Mouse (Mus musculus): ENCODE results near the gene Zdhhc14. TPM values are rescaled to one million over a fixed set of nuclear protein-coding genes. Genes with fewer than 3 reads are reported as not detected.

Gene Zdhhc14
- polyA plus RNA-seq, 1 experiment from 2014 or later, result 2.4 TPM

DNA sequence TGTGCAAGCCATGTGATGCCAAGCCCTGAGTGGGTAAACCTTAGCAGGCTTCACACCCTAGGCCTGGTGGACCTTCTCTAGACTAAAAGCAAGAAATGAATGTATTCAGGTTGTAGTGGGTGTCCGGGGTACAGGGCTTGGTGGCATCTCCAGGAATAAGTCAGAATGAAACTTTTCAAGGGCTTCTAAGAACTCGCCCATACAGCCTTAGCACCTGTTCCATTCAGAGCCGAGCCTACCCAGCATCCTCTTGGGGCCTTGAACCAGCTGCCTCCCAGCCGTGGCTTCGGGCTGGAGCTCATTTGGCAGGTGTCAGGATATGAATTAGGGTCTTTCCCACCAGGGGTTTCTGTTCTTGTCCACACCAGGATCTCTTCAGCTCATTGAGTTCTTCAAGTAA lies 263.7 kb downstream of the Zdhhc14 start:
- H3K36me3 ChIP-seq (ENCODE audit: poor library complexity, severe bottlenecking), result no peaks in the 10 kb centered on the region
- no peak overlapping the region for H3K9ac ChIP-seq
- no peak overlapping the region for H3K4me2 ChIP-seq
- no peak overlapping the region for H3K4me3 ChIP-seq
- 0 out of 2 replicates have a peak, but pooled peaks cover 9% of the 10 kb centered on the region for H3K27me3 ChIP-seq
- 75% methylated on average over 5 of the region's 5 CpGs for WGBS
- no peak overlapping the region for H3K27ac ChIP-seq
- no peak for ATAC-seq
- no peaks in the 10 kb centered on the region for H3K9me3 ChIP-seq (replicated peaks)
- peaks cover 8% of the 10 kb centered on the region for H3K4me1 ChIP-seq

DNA sequence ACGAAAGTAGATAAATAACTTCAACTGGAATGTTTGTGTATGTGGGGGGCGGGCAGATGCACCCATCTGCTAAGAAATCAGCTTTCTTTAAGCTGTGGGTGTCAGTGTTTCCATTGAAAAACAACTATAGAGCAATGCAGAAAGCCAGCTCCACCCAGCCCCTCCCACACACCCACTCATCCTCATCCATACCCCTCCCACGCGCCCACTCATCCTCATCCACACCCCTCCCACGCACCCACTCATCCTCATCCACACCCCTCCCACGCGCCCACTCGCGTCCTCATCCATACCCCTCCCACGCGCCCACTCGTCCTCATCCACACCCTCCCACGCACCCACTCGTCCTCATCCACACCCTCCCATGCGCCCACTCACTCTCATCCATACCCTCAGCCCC lies 264.5 kb downstream of the Zdhhc14 start:
- Histone ChIP-seq H3K27ac (no peak overlapping the region), H3K9ac (no peak overlapping the region), H3K4me2 (no peak overlapping the region), H3K4me1 (peaks cover 8% of the 10 kb centered on the region), H3K9me3 (replicated peaks) (no peaks in the 10 kb centered on the region), H3K4me3 (no peak overlapping the region), H3K27me3 (0 out of 2 replicates have a peak, but pooled peaks cover 8% of the 10 kb centered on the region), H3K36me3 (ENCODE audit: poor library complexity, severe bottlenecking) (no peaks in the 10 kb centered on the region)
- WGBS, result 91% methylated on average over 15 of the region's 15 CpGs
- no peak for ATAC-seq

DNA sequence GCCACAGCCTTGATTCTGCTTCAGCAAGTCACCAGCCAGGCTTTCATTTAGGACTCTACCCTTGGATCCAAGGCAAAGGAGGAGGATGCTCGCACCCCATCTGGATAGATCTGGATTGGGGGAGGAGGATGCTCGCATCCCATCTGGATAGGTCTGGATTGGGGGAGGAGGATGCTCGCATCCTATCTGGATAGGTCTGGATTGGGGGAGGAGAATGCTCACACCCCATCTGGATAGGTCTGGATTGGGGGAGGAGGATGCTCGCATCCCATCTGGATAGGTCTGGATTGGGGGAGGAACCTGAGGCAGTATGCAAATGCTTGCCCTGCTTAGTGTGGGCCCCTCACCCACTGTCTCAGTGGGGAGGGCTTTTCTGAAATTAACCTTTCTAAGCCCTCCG lies 271.4 kb downstream of the Zdhhc14 start:
- Histone ChIP-seq H3K4me1 (no peaks in the 10 kb centered on the region), H3K9me3 (replicated peaks) (no peaks in the 10 kb centered on the region), H3K4me2 (no peak overlapping the region), H3K36me3 (ENCODE audit: poor library complexity, severe bottlenecking) (no peaks in the 10 kb centered on the region), H3K9ac (no peak overlapping the region), H3K27me3 (no peaks in the 10 kb centered on the region), H3K27ac (no peak overlapping the region), H3K4me3 (no peak overlapping the region)
- no peak for ATAC-seq
- 94% methylated on average over 5 of the region's 5 CpGs for WGBS

DNA sequence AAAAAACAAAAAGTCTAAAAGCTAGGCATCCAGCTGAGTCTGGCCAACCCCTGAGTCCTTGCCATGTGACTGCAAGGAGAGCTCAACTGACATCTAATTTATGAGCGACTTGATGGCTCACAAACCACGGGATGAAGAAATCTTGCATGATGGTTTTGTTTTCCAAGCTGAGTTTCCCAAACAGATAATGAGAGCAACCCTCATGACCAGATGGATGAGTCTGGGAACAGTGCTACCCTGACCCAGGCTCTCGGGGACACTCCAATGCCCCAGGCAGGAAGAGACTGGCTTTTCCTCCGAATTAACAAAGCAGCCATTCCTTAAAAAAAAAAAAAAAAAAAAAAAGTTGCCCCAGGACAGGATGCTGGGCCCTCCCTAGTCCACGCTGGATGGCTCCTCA lies 271.9 kb downstream of the Zdhhc14 start:
- no peak overlapping the region for H3K4me2 ChIP-seq
- ATAC-seq, result no peak

DNA sequence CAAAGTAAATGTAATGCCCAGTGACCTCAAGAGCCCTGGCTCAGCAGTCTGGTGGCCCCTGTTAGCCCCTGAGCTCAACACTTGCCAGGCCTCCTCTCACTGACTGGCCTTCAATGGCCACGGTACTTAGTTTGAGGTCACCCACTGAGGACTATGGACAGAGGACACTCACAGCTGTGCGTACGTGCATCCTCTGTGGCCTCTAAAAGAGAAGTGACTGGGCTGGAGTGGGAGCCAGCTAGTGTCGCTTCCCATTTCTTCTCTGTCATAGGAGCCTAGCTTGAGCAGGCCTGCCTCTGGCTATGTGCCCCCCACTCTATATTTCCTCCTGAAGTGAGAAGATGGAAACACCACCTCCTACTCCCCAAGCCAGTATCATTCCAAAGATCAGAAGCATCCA lies 273.4 kb downstream of the Zdhhc14 start:
- H3K27ac ChIP-seq, result no peak overlapping the region
- H3K4me2 ChIP-seq, result no peak overlapping the region
- H3K9me3 ChIP-seq (replicated peaks), result no peaks in the 10 kb centered on the region
- H3K9ac ChIP-seq, result no peak overlapping the region
- H3K4me1 ChIP-seq, result peaks cover 13% of the 10 kb centered on the region
- no peak overlapping the region for H3K4me3 ChIP-seq
- ATAC-seq, result no peak
- H3K27me3 ChIP-seq, result no peaks in the 10 kb centered on the region
- WGBS, result 81% methylated on average over 4 of the region's 4 CpGs
- H3K36me3 ChIP-seq (ENCODE audit: poor library complexity, severe bottlenecking), result no peaks in the 10 kb centered on the region

More for the DNA sequence above, 271.9 kb downstream of the Zdhhc14 start:
- no peak overlapping the region for H3K27ac ChIP-seq
- H3K9me3 ChIP-seq (replicated peaks), result no peaks in the 10 kb centered on the region
- H3K4me1 ChIP-seq, result no peaks in the 10 kb centered on the region
- no peak overlapping the region for H3K4me3 ChIP-seq
- H3K9ac ChIP-seq, result no peak overlapping the region
- no peaks in the 10 kb centered on the region for H3K36me3 ChIP-seq (ENCODE audit: poor library complexity, severe bottlenecking)
- 77% methylated on average over 5 of the region's 5 CpGs for WGBS
- H3K27me3 ChIP-seq, result no peaks in the 10 kb centered on the region

DNA sequence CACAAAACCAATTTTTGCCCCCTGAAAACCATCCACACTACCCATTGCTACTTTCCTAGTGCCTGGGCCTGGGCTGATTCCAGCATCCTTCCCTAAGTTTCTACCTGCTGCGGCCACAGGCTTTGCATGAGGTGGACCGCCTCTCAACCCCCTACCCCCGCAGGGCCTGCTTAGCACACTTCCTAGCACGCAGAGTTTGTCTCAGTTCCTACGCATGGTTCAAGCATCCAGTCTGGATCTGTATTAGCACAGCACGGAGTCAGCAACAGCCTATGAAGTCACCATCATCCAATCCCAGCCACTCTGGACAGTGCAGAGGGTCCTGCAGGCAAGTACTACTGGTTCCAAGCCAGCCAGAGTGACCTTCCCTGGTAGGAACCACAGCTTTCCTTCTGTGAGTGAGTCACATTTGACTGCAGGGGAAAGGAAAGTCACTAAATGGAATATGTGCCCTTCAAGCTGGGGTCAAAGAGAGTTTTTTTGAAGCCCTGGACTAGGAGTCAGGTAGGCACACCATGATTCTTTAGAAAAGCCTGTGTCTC lies 275.9 kb downstream of the Zdhhc14 start:
- 45% methylated on average over 6 of the region's 6 CpGs for WGBS
- Histone ChIP-seq H3K4me2 (no peak overlapping the region), H3K36me3 (ENCODE audit: poor library complexity, severe bottlenecking) (no peaks in the 10 kb centered on the region), H3K27ac (no peak overlapping the region), H3K9me3 (replicated peaks) (no peaks in the 10 kb centered on the region), H3K9ac (no peak overlapping the region), H3K4me3 (no peak overlapping the region), H3K27me3 (no peaks in the 10 kb centered on the region), H3K4me1 (peaks cover 16% of the 10 kb centered on the region)
- no peak for ATAC-seq

DNA sequence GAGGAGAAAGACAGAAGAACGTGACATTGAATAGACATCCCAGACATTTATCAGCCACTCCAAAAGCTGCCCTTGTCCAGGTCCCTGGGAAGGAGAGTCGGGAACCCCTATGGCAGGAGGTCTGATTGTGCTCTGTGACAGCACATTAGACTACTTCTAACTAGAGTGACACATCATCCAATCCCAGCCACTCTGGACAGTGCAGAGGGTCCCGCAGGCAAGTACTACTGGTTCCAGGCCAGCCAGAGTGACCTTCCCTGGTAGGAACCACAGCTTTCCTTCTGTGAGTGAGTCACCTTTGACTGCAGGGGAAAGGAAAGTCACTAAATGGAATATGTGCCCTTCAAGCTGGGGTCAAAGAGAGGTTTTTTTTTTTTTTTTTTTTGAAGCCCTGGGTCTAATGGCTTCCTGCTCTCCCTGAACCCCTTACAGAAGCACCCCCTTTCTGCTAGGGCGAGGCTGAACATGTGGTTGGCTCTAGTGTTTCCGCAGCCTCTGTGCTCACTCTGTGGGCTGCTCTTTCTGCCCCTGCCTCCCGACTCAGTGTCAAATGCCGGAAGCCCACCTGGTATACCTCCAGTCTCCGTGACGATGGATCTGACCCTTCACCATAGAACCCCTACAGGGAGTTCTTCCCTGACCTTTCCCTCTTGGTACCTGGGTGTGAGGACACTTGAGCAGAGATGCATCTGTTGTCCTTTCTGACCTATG lies 276.6 kb downstream of the Zdhhc14 start:
- Histone ChIP-seq H3K9me3 (replicated peaks) (no peaks in the 10 kb centered on the region), H3K4me1 (peaks cover 16% of the 10 kb centered on the region), H3K27ac (no peak overlapping the region), H3K9ac (no peak overlapping the region), H3K4me2 (no peak overlapping the region), H3K27me3 (no peaks in the 10 kb centered on the region), H3K4me3 (no peak overlapping the region), H3K36me3 (ENCODE audit: poor library complexity, severe bottlenecking) (no peaks in the 10 kb centered on the region)
- no peak for ATAC-seq
- WGBS, result 79% methylated on average over 9 of the region's 9 CpGs

DNA sequence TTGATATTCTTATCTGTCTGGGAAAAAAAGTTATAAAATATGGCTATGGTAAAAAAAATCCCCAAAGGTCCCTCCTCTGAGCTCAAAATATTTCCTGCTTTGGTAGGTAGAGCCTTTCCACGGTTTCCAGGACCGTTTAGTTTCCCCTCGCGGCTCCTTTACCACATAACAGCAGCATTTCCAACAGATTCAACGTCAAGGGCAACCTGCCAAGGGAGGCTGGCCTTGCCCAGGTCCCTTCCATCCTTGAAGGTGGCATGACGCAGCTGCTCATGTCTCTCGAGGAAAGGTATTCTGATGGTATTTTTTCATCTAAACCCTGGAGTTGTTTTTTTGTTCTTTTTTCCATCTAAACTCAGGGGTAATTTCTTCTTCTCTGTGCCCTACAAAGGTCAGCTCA lies 277.4 kb downstream of the Zdhhc14 start:
- ATAC-seq, result no peak
- H3K27ac ChIP-seq, result peak overlapping the region; percentile 63
- H3K4me2 ChIP-seq, result peak overlapping the region; percentile 61
- H3K4me3 ChIP-seq, result peak overlapping the region; percentile 28; the same call in 1 of the 2 replicates
- 0 out of 2 replicates have a peak overlapping the region, but pooled peaks have one; percentile 54 for H3K9ac ChIP-seq
- no peaks in the 10 kb centered on the region for H3K36me3 ChIP-seq (ENCODE audit: poor library complexity, severe bottlenecking)
- H3K4me1 ChIP-seq, result peaks cover 16% of the 10 kb centered on the region
- H3K9me3 ChIP-seq (replicated peaks), result peaks cover 3% of the 10 kb centered on the region; the same call in 1 of the 2 replicates
- H3K27me3 ChIP-seq, result no peaks in the 10 kb centered on the region
- WGBS, result 20% methylated on average over 7 of the region's 7 CpGs

DNA sequence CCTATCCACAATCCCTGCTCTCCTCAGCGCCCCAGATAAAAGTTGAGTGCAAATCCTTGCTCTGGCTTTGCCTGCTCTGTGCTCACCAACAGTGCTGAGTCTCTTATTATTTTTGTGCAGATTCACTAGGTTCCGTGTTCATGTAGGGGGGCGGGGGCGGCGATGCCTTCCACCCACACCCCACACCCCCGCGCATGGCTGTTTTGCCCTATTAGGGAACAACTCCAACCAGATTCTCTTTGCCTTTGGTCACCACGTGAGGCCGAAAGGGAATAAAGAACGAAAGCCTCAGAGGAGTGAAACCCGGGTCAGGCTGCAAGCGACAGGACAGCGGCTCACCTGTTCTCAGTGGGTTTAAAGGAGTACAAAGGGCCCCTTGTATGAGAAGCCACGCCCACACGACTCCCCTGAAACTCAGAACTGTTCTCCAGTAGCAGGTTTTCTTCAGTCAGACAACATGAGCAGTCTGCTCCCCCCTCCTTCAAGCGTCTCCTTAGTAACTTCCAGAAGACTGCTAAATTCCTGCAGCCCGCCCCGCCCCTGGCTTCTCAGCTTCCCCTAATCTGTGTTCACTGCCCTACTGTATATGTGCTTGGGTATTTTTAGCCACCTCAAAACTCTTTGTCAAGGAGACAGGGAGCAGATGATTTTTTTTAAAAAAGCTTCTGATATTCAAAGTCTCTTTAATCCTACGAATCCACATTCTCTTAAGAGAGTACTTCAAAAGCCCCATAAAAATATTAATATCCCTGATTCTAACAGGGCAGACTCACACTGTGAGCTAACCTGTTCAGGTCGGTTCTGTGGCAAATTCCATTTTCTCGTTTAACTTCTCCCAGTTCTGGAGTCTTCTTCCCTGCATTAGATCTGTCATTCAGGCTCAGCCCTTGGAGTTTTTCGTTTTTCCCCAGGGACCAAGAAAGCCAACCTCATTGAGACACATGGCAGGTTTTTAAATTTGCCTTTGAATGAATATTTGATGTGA lies 278.2 kb downstream of the Zdhhc14 start:
- Histone ChIP-seq H3K9ac (peak overlapping the region; percentile 54), H3K4me2 (peak overlapping the region; percentile 61), H3K4me3 (peak overlapping the region; percentile 28), H3K36me3 (ENCODE audit: poor library complexity, severe bottlenecking) (no peaks in the 10 kb centered on the region), H3K27ac (peak overlapping the region; percentile 63), H3K4me1 (peaks cover 16% of the 10 kb centered on the region), H3K27me3 (no peaks in the 10 kb centered on the region), H3K9me3 (replicated peaks) (peaks cover 7% of the 10 kb centered on the region; the same call in 1 of the 2 replicates)
- peak; percentile 80 for ATAC-seq
- 8% methylated on average over 22 of the region's 22 CpGs for WGBS

DNA sequence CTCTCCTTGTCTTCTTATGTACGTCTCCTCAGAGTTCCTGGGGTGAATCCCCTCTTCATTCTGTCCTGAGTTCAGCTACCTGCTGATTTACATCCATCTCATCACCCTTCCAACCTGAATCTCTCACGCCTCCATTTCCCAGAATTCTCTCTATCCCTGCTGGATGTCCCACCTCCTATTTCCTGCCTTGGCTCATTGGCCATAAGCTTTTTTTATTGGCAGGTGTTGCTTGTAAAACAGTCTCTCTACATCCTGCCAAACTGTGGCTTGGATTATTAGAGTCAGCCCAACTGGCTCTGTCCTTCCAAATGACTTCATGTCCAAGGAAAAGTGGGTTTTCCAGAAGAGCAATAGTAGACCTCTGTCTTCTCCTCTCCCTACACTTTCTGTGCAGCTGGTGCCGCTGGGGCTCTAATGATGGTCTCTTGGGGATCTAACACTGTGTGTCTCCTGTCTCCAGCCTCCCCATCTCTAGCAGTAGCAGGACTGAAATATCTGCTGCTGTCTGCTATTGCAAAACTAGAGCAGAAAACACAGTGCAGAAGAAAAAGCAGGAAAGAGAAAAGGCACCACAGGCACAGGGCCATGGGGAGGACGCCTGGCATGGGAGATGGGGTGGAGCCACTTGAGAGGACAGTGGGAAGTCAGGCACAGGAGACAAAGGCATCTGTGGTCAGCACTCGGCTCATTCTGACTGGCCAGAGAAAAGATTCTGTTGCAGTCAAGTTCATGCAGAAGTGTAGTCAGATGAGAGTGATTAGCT lies 288.0 kb downstream of the Zdhhc14 start:
- Histone ChIP-seq H3K4me2 (no peak overlapping the region), H3K27me3 (no peaks in the 10 kb centered on the region), H3K9ac (no peak overlapping the region), H3K9me3 (replicated peaks) (0 out of 2 replicates have a peak, but pooled peaks cover 1% of the 10 kb centered on the region), H3K4me1 (no peaks in the 10 kb centered on the region), H3K4me3 (no peak overlapping the region), H3K27ac (no peak overlapping the region), H3K36me3 (ENCODE audit: poor library complexity, severe bottlenecking) (no peaks in the 10 kb centered on the region)
- ATAC-seq, result no peak
- 83% methylated on average over 5 of the region's 5 CpGs for WGBS

DNA sequence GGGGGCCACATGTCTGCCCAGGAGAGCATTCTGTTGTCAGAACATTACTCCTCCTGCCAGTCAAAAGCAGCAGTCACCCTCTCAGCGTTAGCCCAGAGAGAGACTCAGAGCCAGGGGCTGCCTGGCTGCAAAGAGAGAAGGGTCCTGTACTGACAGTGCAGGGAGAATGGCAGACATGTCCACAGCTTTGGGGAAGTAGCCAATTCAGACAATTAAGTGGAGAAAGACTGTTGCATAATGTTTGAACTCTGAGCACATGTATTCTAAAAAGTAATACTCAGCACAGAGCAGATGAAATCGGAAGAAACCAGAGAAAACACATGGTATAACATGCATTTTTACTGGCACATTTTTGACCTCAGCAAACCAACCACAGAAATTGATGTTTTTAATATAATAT lies 292.9 kb downstream of the Zdhhc14 start:
- Histone ChIP-seq H3K9me3 (replicated peaks) (no peaks in the 10 kb centered on the region; the same call in none of the 2 replicates), H3K4me1 (no peaks in the 10 kb centered on the region), H3K36me3 (ENCODE audit: poor library complexity, severe bottlenecking) (no peaks in the 10 kb centered on the region), H3K4me3 (no peak overlapping the region), H3K27ac (no peak overlapping the region), H3K9ac (no peak overlapping the region), H3K27me3 (no peaks in the 10 kb centered on the region), H3K4me2 (no peak overlapping the region)
- no peak for ATAC-seq
- 53% methylated on average over 2 of the region's 2 CpGs for WGBS

All from forebrain, embryonic 13.5 days (tissue).